Mouse (Mus musculus) kidney, embryonic 15.5 days (tissue): ENCODE measurements at regions not wholly inside any gene's neighbourhood (a gene's known extent, or its start where the extent isn't known, plus 50 kb on each side); places are given as distances from the start of the nearest gene placed in this dataset.
A peak's percentile ranks its signal among the peaks of the same experiment; 100 is the strongest.

ENCODE experiments used
- ATAC-seq: fragments of 200-750 bp; cut with Nextera tagmentation; replicated peaks from 2 replicates; pipeline ENCODE4 v1.8.0; 2017; ENCODE audit warnings: moderate TSS enrichment; ENCODE audit not compliant: low FRiP score
- H3K27ac ChIP-seq: fragments of 300-500 bp; sonication (generic); 2 replicates; pipeline ENCODE4 v1.5.1; 2015; ENCODE audit warnings: mild to moderate bottlenecking, inconsistent platforms
- H3K27me3 ChIP-seq: fragments of 300-500 bp; sonication (generic); 2 replicates; pipeline ENCODE4 v1.6.1; 2015; ENCODE audit warnings: inconsistent platforms
- H3K36me3 ChIP-seq: fragments of 300-500 bp; sonication (generic); 2 replicates; pipeline ENCODE4 v1.6.1; 2015; ENCODE audit warnings: inconsistent platforms
- H3K4me1 ChIP-seq: fragments of 300-500 bp; sonication (generic); 2 replicates; pipeline ENCODE4 v1.6.1; 2015; ENCODE audit warnings: inconsistent platforms
- H3K4me2 ChIP-seq: fragments of 300-500 bp; sonication (generic); 2 replicates; pipeline ENCODE4 v1.6.1; 2015; ENCODE audit warnings: moderate library complexity, mild to moderate bottlenecking, inconsistent platforms
- H3K4me3 ChIP-seq: fragments of 300-500 bp; sonication (generic); replicated peaks from 2 replicates; pipeline ENCODE4 v1.5.1; 2015; ENCODE audit warnings: mild to moderate bottlenecking, inconsistent platforms
- H3K9ac ChIP-seq: fragments of 300-500 bp; sonication (generic); 2 replicates; pipeline ENCODE4 v1.6.1; 2015; ENCODE audit warnings: mild to moderate bottlenecking, inconsistent platforms
- H3K9me3 ChIP-seq: fragments of 300-500 bp; sonication (generic); replicated peaks from 2 replicates; pipeline ENCODE4 v1.6.1; 2016; ENCODE audit warnings: inconsistent platforms
- WGBS: fragments of 180-500 bp; shearing (Covaris S2); methylation state at CpG from one replicate; pipeline ENCODE4 v1.1.7; 2015; ENCODE audit warnings: mixed read lengths; 5-methylcytosine and 5-hydroxymethylcytosine counted together

- WGBS: 85% methylated on average over 2 of the region's 2 CpGs
These were observed 107.5 kb upstream of the Cdh5 start for GRCm38 (mm10) chr8:103993897-103994296.

GRCm38 (mm10) chr8:103998143-103998542 lies 103.3 kb upstream of the Cdh5 start:
- WGBS: 84% methylated on average over 6 of the region's 6 CpGs

More at GRCm38 (mm10) chr8:103993897-103994296, 107.5 kb upstream of the Cdh5 start:
- Histone ChIP-seq H3K27ac (no peak overlapping the region), H3K4me3 (no peak overlapping the region), H3K27me3 (no peaks in the 10 kb centered on the region), H3K9ac (no peak overlapping the region), H3K4me1 (no peaks in the 10 kb centered on the region), H3K36me3 (no peaks in the 10 kb centered on the region), H3K4me2 (no peak overlapping the region), H3K9me3 (no peaks in the 10 kb centered on the region)
- no peak for ATAC-seq

GRCm38 (mm10) chr8:104007209-104007608 lies 94.2 kb upstream of the Cdh5 start:
- Histone ChIP-seq H3K27ac (no peak overlapping the region), H3K9me3 (no peaks in the 10 kb centered on the region), H3K4me3 (no peak overlapping the region), H3K36me3 (no peaks in the 10 kb centered on the region), H3K9ac (no peak overlapping the region), H3K4me1 (no peaks in the 10 kb centered on the region; the same call in 1 of the 2 replicates), H3K4me2 (no peak overlapping the region), H3K27me3 (no peaks in the 10 kb centered on the region)
- ATAC-seq: no peak
- 72% methylated on average over 2 of the region's 2 CpGs for WGBS

More at GRCm38 (mm10) chr8:103998143-103998542, 103.3 kb upstream of the Cdh5 start:
- H3K4me2 ChIP-seq: no peak overlapping the region
- no peak overlapping the region for H3K27ac ChIP-seq
- no peaks in the 10 kb centered on the region for H3K36me3 ChIP-seq
- ATAC-seq: no peak
- no peak overlapping the region for H3K4me3 ChIP-seq
- no peaks in the 10 kb centered on the region for H3K27me3 ChIP-seq
- H3K9ac ChIP-seq: no peak overlapping the region
- no peaks in the 10 kb centered on the region for H3K4me1 ChIP-seq
- no peaks in the 10 kb centered on the region for H3K9me3 ChIP-seq

GRCm38 (mm10) chr8:104008756-104009155 lies 92.7 kb upstream of the Cdh5 start:
- H3K36me3 ChIP-seq: no peaks in the 10 kb centered on the region
- H3K27me3 ChIP-seq: no peaks in the 10 kb centered on the region
- no peaks in the 10 kb centered on the region for H3K9me3 ChIP-seq
- H3K9ac ChIP-seq: no peak overlapping the region
- H3K4me3 ChIP-seq: no peak overlapping the region
- H3K4me2 ChIP-seq: no peak overlapping the region
- H3K27ac ChIP-seq: no peak overlapping the region
- H3K4me1 ChIP-seq: no peaks in the 10 kb centered on the region; the same call in 1 of the 2 replicates
- 53% methylated on average over 5 of the region's 5 CpGs for WGBS
- no peak for ATAC-seq

- H3K4me1 ChIP-seq: no peaks in the 10 kb centered on the region; the same call in 1 of the 2 replicates
- WGBS: 92% methylated on average over 6 of the region's 6 CpGs
- H3K9ac ChIP-seq: no peak overlapping the region
- H3K27me3 ChIP-seq: no peaks in the 10 kb centered on the region
- no peak overlapping the region for H3K27ac ChIP-seq
- ATAC-seq: no peak
- H3K4me2 ChIP-seq: no peak overlapping the region
- no peaks in the 10 kb centered on the region for H3K9me3 ChIP-seq
- no peaks in the 10 kb centered on the region for H3K36me3 ChIP-seq
- H3K4me3 ChIP-seq: no peak overlapping the region
These were observed 92.1 kb upstream of the Cdh5 start for GRCm38 (mm10) chr8:104009306-104009705.

GRCm38 (mm10) chr8:104022231-104022630 lies 79.2 kb upstream of the Cdh5 start:
- no peak for ATAC-seq
- Histone ChIP-seq H3K4me2 (no peak overlapping the region), H3K9me3 (no peaks in the 10 kb centered on the region), H3K4me3 (no peak overlapping the region), H3K27ac (peak overlapping the region; percentile 74), H3K4me1 (peaks cover 5% of the 10 kb centered on the region), H3K36me3 (no peaks in the 10 kb centered on the region), H3K9ac (no peak overlapping the region), H3K27me3 (no peaks in the 10 kb centered on the region)
- 60% methylated on average over 7 of the region's 7 CpGs for WGBS

GRCm38 (mm10) chr8:104022691-104023509 lies 78.5 kb upstream of the Cdh5 start:
- Histone ChIP-seq H3K4me1 (peaks cover 5% of the 10 kb centered on the region), H3K27me3 (no peaks in the 10 kb centered on the region), H3K9me3 (no peaks in the 10 kb centered on the region), H3K4me3 (no peak overlapping the region), H3K36me3 (no peaks in the 10 kb centered on the region), H3K27ac (peak overlapping the region; percentile 74), H3K9ac (no peak overlapping the region), H3K4me2 (no peak overlapping the region)
- 55% methylated on average over 9 of the region's 9 CpGs for WGBS
- peak; percentile 29; the same call in 1 of the 2 replicates for ATAC-seq

GRCm38 (mm10) chr8:104027161-104027821 lies 74.1 kb upstream of the Cdh5 start:
- WGBS: 60% methylated on average over 11 of the region's 11 CpGs
- no peak overlapping the region for H3K9ac ChIP-seq
- H3K36me3 ChIP-seq: no peaks in the 10 kb centered on the region
- H3K27me3 ChIP-seq: no peaks in the 10 kb centered on the region
- H3K4me1 ChIP-seq: peaks cover 11% of the 10 kb centered on the region
- H3K4me2 ChIP-seq: no peak overlapping the region
- ATAC-seq: peak; percentile 10; the same call in 1 of the 2 replicates
- no peak overlapping the region for H3K27ac ChIP-seq
- H3K4me3 ChIP-seq: no peak overlapping the region
- H3K9me3 ChIP-seq: peaks cover 6% of the 10 kb centered on the region; the same call in 1 of the 2 replicates

GRCm38 (mm10) chr8:104028626-104029025 lies 72.8 kb upstream of the Cdh5 start:
- Histone ChIP-seq H3K4me1 (peaks cover 6% of the 10 kb centered on the region), H3K27me3 (no peaks in the 10 kb centered on the region), H3K27ac (no peak overlapping the region; the same call in 1 of the 2 replicates), H3K4me2 (peak overlapping the region; percentile 52), H3K36me3 (no peaks in the 10 kb centered on the region), H3K4me3 (no peak overlapping the region), H3K9ac (no peak overlapping the region), H3K9me3 (peaks cover 6% of the 10 kb centered on the region; the same call in 1 of the 2 replicates)
- 3% methylated on average over 22 of the region's 22 CpGs for WGBS
- ATAC-seq: peak; percentile 92

- no peak overlapping the region for H3K4me2 ChIP-seq
- no peak for ATAC-seq
These were observed 69.2 kb upstream of the Cdh5 start for GRCm38 (mm10) chr8:104032179-104032578.

GRCm38 (mm10) chr8:104033148-104033547 lies 68.3 kb upstream of the Cdh5 start:
- Histone ChIP-seq H3K4me2 (no peak overlapping the region), H3K4me1 (peaks cover 5% of the 10 kb centered on the region), H3K9me3 (peaks cover 6% of the 10 kb centered on the region; the same call in 1 of the 2 replicates), H3K27ac (no peak overlapping the region), H3K9ac (no peak overlapping the region), H3K4me3 (no peak overlapping the region), H3K36me3 (no peaks in the 10 kb centered on the region), H3K27me3 (no peaks in the 10 kb centered on the region)
- ATAC-seq: no peak
- WGBS: 56% methylated on average over 2 of the region's 2 CpGs

More at GRCm38 (mm10) chr8:104032179-104032578, 69.2 kb upstream of the Cdh5 start:
- H3K9ac ChIP-seq: no peak overlapping the region
- no peaks in the 10 kb centered on the region for H3K36me3 ChIP-seq
- 94% methylated on average over 2 of the region's 2 CpGs for WGBS
- H3K27ac ChIP-seq: no peak overlapping the region
- H3K4me3 ChIP-seq: no peak overlapping the region
- H3K9me3 ChIP-seq: peaks cover 6% of the 10 kb centered on the region; the same call in 1 of the 2 replicates
- H3K4me1 ChIP-seq: peaks cover 6% of the 10 kb centered on the region
- no peaks in the 10 kb centered on the region for H3K27me3 ChIP-seq

GRCm38 (mm10) chr8:104034286-104034685 lies 67.1 kb upstream of the Cdh5 start:
- H3K27me3 ChIP-seq: no peaks in the 10 kb centered on the region
- ATAC-seq: no peak

More at GRCm38 (mm10) chr8:104034286-104034685, 67.1 kb upstream of the Cdh5 start:
- Histone ChIP-seq H3K36me3 (no peaks in the 10 kb centered on the region), H3K4me3 (no peak overlapping the region), H3K27ac (no peak overlapping the region), H3K9ac (no peak overlapping the region), H3K4me2 (no peak overlapping the region), H3K9me3 (peaks cover 6% of the 10 kb centered on the region; the same call in 1 of the 2 replicates), H3K4me1 (no peaks in the 10 kb centered on the region)
- WGBS: 66% methylated on average over 3 of the region's 3 CpGs
